Mouse (Mus musculus) right cerebral cortex, postnatal 36 days (tissue): ENCODE results near the gene Dand5.
"Not testable (repeated sequence)": the region's sequence is repeated elsewhere in the genome, so short reads cannot be mapped to it uniquely, and the experiment has no call there.

Source experiments
- DNase-seq, 2 experiments: peaks; one replicate each; pipeline ENCODE4 v3.0.0; 2022; ENCODE audit warnings: low spot score in 2 of 2, mixed read lengths in 1 of 2

Dand5 gene

DNA sequence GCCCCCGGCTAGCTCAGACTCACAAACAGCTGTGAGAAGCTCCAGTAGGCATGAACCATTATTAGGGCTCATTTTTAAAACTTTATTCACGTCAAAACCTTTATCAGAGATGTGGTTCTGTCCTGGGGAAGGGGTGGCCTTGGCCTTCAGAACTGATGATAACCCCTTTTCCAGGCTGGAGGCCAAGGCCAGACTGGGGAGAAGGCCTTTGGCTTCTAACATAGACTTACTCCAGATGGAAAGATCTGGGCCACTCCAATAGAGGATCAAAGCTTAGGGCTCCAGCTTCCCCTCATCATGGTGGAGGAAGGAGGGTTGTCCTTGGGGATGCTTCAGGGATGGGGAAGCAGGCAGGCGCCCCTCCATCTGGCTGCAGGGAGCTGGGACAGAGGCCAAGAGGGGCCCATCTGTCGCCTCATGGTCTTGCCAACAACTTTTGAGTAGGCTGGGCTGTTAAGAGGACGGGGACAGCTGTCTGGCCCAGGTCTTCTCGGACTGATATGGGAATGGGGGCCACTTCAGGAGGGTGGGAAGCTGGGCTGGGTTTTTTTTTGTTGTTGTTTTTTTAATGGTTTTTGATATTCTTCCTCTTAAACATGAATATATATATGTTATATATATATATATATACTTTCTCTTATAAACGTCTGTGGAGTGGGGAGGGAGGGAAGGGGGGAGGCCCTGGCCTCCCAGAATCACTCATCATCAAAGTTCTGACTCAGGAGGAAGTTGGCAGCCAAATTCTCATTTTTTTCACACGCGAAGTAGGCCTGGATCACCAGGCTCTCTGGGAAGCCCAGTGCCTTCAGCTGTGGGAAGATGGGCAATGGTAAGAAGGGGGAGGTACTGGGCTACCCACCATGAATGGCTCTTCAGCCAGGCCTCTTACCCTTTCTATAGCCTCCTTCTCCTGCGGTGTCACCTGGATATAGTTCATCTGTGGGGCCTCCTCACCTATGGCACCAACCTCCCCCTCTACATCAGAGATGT lies 12.5 kb upstream of the Dand5 start:
- peak in 1 of 2 experiments; percentile 68 for DNase-seq

DNA sequence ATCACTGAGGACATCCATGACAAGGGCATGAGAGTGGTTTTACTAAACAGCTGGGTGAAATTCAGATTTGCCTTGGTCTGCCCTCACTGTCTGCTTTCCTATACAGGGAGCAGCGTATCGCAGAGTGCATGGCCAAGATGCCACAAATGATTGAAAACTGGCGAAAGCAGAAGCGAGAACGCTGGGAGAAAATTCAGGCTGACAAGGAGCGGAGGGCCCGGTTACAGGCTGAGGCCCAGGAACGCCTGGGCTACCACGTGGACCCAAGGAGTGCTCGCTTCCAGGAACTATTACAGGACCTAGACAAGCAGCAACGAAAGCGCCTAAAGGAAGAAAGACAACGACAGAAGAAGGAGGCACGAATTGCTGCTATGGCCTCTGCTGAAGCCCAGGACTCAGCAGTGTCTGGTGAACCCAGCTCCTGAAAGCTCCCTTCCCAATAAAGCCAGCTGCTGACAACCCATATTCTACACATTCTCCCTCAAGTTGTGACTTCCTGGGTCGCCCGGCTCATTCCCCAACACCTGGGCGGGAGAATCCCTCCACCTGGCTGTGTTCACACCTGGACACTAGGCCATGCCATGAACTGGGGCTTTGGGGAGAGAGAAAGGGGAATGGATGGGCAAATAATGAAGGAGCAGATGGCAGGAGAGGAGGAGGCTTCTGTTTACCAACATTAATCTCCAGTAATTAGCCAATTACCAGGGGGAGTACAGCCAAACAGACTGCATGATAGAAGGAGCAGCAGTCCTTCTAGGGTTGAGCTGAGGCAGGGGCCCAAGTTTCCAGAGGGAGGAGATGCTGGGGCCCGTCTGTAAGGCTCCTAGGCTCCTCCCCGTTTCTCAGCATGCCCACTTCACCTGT lies 11.6 kb upstream of the Dand5 start:
- no peak for DNase-seq

DNA sequence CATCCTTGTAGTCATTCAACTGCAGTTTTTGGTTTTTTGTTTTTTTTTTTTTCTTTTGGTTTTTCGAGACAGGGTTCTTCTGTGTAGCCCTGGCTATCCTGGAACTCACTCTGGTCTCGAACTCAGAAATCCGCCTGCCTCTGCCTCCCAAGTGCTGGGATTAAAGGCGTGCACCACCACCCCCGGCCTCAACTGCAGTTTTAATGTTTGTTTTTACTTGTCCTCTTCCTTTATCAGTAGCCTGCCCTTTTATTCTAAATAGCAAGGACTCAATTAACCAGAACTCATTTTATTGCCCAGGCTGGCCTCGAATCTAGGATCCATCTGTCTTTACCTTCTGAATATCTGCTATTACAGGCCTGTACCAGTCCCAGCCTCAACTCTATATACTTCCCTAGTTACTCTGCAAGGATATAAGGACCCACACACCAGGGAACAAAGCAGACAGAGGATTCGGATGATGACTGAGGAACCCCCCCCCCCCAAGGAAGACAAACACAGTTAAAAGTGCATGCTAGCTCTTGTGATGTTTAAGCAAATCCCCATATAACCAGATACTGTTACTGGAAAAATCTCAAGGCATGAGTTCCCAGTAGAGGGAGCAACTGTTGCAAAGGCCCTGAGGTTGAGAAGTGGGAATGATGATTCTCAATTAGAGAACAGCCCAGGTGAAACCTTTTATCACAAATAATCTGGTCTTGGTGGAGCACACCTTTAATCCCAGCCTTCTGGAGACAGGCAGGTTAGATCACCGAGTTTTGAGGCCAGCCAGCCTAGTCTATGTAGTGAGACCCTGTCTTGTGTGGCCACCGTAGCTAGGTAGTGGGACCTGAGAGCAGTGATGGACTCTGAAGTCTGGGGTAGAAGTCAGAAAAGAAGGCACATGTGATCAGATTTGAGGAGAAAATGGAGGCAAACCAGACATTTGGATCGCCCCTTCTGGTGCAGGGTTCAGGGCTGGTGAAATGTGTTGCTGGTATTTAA lies 10.4 kb upstream of the Dand5 start:
- DNase-seq = no peak

DNA sequence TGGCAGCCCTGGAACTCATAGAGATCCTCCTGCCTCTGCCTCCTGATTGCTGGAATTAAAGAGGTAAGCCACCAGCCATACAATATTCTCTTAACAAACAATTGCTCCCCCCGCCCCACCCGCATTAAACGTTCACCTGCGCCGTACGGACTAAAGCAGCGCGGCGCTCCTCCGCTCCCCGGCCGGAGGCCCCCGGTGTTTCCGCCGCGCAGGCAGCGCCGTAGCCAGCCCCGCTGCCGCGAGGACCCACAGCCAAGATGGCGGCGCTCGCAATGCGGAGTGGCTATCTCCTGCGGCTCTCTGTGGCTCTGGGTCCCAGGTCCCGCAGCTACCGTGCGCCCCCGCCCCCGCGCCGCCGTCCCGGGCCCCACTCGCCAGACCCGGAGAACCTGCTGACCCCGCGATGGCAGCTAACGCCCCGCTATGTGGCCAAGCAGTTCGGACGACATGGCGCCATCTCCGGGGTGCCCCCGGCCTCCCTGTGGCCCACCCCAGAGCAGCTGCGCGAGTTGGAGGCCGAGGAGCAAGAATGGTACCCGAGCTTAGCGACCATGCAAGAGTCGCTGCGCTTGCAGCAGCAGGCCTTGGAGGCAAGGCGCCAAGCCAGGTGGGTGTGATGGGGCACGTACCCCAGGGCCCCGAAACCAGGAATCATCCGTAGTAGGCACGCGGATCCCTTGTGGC lies 9.6 kb upstream of the Dand5 start:
- DNase-seq = peak in 1 of 2 experiments; percentile 59

DNA sequence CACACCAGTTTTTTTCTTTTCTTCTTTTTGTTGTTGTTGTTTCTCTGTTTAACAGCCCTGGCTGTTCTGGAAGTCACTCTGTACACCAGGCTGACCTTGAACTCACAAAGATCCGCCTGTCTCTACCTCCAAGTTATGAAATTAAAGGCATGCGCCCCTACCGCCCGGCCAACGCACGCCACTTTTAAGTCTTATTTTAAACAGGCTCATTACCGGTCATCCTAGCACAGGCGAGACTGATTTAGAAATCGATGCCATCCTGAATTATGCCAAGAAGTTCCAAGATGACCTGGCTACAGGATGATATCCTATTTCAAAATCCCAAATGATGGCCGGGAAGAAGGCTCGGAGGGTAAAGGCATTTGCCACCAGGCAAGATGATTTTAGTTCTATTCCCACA lies 8.9 kb upstream of the Dand5 start, which contains the start of gene Gadd45gip1:
Gadd45gip1 (plus strand) TSS at position 33 of the 400 bp plus-strand sequence.
- DNase-seq = no peak

DNA sequence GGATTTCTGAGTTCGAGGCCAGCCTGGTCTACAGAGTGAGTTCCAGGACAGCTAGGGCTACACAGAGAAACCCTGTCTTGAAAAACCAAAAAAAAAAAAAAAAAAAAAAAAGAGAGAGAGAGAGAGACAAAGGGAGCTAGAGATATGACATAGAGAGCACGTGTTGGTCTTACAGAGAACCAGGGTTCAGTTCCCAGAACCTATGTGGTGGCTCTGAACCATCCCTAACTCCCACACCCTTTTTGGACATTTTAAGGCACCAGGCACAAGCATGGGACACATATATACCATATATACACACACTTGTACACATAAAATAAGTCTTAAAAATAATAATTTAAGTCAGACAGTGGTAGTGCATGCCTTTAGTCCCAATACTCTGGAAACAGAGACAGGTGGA lies 3.9 kb upstream of the Dand5 start:
- DNase-seq = not testable (repeated sequence)

DNA sequence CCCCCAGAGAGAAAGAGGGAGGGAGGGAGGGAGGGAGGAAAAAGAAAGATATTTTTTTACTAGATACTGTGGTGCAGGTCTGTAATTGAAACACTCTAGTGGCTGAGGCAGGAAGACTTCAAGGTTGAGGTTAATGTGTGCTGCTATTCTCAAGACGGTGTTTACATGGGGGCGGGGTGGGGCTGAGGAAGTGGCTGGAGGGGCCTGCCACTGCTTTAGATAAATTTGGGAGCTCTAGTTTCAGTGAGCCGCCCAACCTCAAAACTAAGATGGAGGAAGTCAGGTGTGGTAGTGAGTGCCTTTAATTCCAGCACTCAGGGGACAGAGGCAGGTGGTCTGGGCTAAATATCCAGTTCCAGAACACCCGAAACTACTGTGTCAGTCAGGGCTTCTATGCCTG lies 3.0 kb upstream of the Dand5 start:
- DNase-seq = no peak

DNA sequence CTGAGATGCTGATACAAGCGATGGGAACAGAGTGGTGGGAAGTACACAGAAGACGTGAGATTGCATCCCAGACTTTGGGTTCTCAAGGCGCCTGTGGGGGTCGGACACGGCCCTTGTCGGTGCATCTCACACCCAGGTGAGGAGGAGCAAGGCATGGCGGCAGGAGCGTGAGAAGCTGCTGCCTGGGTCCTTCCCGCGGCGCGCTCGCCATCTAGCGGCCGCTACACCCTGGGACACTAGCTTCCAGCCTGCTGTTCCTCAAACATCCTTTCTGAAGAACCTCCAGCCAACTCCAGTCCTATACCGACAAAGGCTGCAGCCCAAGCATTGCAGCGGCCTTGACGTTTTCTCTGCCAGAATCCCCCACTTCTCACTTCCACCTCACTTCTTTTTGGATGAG lies 1.0 kb upstream of the Dand5 start:
- no peak for DNase-seq

DNA sequence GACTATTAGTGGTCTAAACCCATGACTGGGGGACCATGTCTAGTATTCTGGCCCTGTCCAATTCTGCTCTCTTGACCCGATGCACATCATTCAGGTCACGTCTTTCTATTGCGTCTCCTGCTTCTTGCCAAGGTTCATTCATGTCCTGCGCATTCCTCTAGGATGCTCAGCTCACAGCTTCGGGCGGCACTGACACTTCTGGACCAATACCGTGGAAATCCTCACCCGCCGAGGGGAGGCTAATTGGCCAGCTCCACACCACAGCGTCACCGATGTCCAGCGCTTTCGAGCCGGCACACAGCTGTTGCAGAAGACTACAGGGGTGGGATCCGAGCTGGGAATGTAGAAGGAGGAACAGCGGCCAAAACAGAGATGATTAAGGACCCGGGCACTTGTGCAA lies 6.5 kb downstream of the Dand5 start:
- DNase-seq = no peak

DNA sequence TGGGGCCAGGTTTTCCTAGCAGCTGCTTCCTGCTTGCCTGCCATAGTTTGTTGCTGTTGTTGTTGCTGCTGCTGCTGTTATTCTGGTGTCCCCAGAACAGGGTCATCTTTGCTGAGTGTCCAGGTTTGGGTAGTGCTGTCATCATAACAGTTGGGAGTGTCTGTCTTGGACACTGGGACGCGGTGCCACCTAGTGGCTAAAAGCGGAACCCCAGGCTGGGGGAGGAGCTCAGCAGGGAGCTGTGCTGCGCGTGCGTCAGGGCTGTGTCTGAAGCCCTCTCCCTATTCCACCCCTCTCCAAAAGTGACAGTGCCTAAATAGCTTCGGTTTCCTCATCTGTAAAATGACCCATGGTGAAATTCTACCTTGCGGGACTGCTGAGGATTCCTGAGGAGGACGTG lies 7.1 kb downstream of the Dand5 start:
- DNase-seq = peak; percentile 90 to 94

DNA sequence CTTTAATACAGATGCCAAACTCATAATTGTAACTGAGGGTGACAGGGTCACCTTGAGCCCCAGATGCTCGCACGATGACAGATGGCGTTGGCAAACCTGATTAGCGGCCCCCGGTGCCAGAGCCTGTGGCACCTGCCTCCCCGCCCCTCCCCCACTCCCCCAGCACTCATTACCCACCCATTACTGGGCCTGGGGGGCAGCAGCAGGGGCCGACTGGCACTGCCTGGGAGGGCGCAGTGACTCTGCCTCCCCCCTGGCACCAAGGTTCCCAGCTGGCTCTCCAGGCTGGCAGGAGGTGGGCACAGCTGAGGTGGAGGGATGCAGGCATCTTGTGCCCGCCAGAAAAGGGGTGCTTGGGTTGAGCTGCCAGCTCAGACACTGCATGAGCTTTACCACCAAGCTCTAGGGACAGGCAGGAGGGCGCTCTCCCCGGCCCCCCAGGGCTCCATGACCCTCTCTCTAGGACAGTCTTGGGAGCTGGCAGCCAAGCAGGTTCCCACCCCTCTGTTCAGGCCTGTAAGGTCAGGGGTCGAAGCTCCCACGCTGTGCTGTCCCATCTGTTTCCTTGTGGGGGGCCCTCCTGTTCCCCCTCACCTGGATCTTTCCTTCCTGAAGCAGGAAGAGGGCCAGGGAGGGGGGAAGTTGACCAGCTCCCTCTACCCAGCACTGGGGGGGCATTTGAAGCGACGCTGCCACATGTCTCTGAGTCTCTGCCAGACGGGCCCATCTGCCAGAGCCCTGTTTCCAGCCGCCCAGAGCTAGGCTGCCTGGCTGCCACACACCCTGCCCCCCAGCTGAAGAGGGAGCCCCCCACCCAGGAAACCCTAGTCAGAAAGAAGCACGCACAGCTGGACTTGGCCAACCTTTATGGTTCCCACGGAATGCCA lies 7.8 kb downstream of the Dand5 start:
- DNase-seq = no peak

DNA sequence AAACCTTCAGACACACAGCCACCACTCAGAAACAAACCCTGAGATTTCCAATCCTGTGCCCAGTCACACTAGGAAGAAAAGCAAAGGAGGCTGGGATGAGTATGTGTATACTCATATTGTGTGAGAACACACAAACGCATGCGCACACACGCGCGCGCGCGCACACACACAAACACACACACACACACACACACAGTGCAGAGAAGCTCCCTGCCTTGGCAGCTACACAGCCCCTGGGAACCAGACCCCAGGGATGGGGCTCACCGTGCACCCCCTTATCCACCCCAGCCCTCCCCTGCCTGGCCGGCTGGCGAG lies 8.4 kb downstream of the Dand5 start:
- no peak for DNase-seq

DNA sequence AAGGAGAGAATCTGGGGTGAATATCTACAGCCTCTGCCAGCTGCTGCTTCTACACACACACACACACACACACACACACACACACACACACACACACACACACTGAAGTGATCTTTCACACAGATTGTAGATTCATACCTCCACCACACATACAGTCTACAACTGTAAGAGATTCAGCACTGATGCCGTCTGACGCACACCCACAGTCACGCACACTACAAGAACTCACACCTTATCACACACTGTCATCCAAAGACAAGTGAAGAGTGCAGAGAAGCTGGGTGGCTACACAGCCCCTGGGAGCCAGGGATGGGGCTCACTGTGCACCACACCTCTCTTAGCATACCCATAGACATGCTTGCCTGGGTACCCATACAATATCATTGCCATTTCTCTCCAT lies 8.8 kb downstream of the Dand5 start:
- no peak for DNase-seq

DNA sequence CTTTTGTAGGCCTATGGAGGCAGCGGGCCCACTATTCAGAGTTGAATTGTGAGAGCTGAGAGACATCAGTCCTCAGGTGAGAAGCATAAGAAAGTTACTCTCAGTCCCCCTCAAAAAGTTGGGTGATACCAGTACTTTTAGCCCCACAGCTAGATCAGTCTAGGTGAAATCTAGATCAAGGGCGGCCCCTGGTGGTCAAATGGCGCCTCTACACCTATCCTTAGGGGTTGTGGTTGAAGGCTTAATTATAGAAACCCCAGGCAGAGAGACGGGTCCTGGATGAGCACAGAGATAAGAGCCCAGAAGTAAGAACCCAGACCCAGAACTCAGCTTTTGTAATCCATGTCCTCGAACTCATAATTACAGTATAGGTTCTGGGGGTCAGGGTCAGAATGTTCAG lies 9.6 kb downstream of the Dand5 start:
- peak in 1 of 2 experiments; percentile 67 for DNase-seq

DNA sequence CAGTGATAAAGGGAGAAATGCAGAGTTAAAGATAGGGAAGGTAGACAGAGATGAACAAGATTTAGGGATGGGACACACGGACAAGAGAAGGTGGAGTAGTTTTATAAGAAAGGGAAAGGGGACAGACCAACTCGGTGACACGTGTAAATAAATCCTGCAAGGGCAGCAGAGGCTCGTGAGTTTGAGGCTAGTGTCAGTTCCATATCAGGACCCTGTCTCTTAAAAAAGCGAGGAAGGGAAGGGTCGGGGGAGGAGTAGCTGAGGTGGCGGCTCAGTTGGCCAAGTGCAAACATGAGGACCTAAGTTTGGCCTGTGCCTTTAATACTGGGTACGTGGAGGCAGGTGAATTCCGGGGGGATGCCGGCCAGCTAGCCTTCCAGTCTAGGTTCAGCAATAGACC lies 11.3 kb downstream of the Dand5 start:
- no peak for DNase-seq

DNA sequence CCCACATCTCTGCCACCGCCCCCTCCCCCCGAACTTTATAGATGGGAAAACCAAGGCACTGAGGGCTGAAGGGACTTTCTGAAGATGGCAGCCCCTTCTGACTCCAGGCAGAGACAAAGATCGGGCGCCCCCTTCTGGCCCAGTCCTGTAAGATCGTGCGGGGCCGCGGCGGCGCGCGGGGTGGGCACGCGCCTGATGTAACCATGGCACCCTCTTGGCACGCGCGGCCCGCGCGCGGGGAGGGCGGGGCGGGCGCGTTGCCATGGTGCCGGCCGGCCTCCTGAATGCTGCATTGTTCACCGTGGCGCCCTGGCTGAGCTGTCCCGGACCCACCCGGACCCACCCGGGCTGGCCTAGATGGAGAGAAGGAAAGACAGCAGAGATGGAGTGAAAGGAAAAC lies 11.7 kb downstream of the Dand5 start:
- DNase-seq = peak; percentile 92 to 94

DNA sequence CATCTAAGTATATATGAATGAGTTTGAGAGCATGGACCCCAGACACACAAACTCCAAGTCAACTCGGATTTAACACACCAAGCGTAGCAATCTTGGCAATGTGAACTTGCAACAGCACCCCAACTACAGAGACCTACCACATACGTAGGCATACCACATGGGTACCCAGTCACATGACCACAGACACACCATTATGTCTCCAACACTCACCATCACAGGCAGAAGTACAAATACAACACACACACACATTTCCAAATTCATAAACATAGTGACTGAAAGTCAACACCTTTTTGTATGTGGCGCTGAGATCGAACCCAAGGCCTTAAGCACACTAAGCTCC lies 12.7 kb downstream of the Dand5 start:
- no peak for DNase-seq

DNA sequence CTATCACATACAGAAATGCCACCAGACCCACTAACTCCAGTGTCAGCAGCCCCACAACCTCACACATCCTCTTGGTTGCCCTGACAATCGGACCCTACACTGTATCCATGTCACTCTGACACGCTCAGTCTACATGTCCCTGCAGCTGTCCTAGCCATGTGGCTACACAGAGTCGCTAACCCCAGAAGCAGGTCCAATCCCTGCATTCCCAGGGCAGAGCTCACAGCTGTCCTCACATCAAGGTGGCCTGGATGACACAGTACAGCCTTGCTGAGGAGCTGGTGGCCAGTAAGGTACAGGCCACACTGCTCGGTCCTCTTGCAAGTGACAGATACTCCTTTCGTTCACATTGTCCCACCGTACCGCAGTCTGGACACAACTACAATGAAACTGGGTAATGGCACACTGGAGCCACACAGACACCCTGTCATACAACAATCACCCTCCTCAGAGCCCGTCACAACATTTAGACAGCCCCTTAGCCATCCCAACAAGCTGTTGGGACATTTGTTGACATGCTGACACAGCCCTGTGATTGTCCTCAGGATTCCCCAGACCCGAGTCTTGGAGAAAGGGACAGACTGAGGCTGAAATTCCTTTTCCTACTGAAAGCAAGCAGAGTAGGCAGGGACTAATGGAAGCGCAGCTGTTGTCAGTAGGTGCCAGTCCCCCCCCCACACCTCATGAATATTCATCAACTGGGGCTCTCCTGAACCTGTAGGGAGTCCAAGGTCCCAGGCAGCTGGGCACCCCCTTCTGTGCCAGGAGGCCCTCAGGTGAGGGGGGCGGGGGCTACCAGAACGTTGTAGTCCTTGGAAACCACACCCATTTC lies 13.3 kb downstream of the Dand5 start:
- DNase-seq = no peak

DNA sequence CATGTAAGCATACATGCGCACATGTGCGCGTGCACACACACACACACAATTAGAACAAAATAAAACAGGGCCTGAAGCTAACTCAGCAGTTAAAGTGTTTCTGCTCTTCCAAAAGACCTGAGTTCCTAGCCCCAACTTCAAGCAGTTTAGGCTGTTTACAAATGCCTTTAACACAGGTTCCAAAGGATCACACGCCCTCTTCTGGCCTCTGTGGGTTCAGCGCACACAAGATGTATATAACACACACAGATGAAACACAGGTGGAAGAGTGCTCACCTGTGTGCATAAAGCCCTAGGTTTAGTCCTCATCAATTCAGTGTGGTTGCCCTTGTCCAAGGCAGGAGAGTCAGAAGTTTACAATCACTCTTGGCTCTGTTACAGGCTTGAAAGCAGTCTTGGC lies 16.6 kb downstream of the Dand5 start:
- no peak for DNase-seq
